Mouse (Mus musculus) heart, adult 2 months (tissue): Measurements from ENCODE around the gene Ufm1.

Source experiments
- CTCF ChIP-seq: fragments of 200-600 bp; IDR thresholded peaks from 2 replicates; pipeline ENCODE4 v1.8.1; 2022; ENCODE audit warnings: antibody characterized with exemption, mild to moderate bottlenecking, moderate library complexity
- EP300 ChIP-seq: fragments of 200-500 bp; IDR thresholded peaks from 2 replicates; pipeline ENCODE4 v1.6.1; 2011; ENCODE audit warnings: low read depth, low read length, control low read depth; ENCODE audit not compliant: insufficient read depth
- POLR2A ChIP-seq: fragments of 200-500 bp; IDR thresholded peaks from 2 replicates; pipeline ENCODE4 v1.6.1; 2011; ENCODE audit warnings: mild to moderate bottlenecking, low read depth, low read length, control low read depth; ENCODE audit not compliant: insufficient read depth

DNA sequence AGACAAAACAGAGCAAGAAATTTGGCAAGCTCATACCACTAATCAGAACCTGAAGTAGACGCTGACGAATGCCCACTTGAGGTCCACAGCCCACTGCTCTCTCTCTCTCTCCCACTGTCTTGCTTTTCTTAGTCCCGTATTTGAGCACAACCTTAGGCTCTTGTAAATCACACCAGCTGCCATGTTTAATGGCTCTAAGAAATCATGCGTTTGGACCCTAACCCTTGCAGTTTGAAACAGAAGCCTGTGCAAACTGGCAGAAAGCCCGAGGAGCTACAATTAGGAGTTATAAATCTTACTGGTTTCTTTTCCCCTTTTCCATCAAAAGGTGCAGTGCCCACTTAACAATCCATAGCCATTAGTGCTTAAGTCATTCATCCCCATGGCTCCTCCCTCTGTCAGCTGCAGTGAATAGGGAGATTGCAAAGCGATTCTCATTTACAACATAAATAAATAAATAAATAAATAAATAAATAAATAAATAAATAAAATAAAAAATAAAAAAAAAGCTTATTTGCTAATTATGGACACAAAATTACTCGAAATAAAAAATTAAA, 50.1 kb downstream of the Ufm1 start:
- TF ChIP-seq POLR2A (no peak), CTCF (no peak), EP300 (no peak)
